Mouse (Mus musculus): ENCODE measurements around the gene Pkd2l1. TPM values are rescaled to one million over a fixed set of nuclear protein-coding genes. Genes with fewer than 3 reads are reported as not detected.

Pkd2l1 gene
- polyA plus RNA-seq (2012; rRNA removed): 0.23 and 0.25 TPM in 2 replicates

DNA sequence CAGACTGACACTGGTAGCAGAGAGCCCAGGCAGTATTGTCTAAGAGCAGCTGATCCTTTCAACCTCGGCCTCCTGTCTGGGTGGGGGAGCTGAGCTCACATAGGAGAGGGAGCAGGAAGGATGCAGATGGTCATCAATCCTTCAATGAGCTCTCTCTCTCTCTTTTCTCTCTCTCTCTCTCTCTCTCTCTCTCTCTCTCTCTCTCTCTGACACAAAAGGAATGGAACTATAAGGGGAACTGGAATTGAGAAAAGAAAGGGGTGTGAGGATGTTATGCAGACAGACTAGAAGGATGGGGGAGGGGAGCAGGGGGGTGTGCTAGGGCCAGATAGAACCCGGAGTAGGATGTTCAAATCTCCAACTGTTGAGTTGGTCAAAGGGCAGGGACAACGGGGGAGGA is at the start of gene Pkd2l1:
Pkd2l1 (minus strand) TSS at position 101 of the 400 bp plus-strand sequence.

GRCm38 (mm10) chr19:44203015-44203564 is 10.8 kb upstream of the Pkd2l1 start, which contains the start of gene Scd3:
Scd3 (plus strand) TSS chr19:44203269.

GRCm38 (mm10) chr19:44145702-44146567 is 46.3 kb downstream of the Pkd2l1 start, which contains the start of gene Bloc1s2:
Bloc1s2 (minus strand) TSS chr19:44146446.

GRCm38 (mm10) chr19:44135072-44135959 is 56.9 kb downstream of the Pkd2l1 start, which contains the start of gene Cwf19l1:
Cwf19l1 (minus strand) TSS chr19:44135876.

DNA sequence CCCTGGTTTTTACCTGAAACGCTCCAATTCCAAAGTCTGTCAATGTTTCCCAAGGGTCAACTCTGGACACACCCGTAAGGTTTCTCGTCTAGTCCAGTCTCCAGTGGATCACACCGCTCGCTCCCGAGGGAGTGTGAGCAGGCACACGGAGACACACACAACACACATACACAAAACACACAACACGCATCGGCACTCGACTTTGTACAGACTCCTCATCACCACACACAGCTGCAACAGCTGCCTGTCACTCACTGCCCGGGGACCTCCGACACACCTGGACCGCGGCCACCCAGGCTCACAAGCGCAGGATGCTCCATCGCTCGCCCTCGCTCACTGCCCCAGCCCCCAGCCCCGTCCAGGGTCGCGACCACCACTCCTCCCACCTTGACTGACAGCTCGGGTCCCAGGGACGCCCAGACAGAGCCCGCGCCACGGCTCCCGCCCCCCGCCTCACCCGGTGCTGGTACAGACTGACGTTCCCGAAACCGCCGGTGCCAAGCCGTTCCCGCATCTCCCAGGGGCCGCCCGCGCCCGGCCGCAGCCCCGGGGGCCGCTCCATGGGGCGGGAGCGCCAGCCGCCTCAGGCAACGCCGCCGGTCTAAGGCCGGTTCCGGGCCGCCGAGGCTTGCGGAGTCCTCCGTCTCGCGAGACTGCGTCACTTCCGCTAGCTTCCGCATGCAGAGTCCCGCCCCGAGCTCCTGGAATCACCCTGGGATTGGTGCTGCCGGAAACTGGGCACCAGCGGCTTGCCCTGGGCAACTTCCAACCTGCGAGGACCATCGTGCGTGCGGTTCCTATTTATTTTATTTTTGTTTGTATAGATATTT is 85.2 kb downstream of the Pkd2l1 start, which contains the start of gene Chuk:
Chuk (minus strand) TSS at position 650 of the 830 bp plus-strand sequence.

Other genes with a start within 250 kb of the Pkd2l1 start
- 0.15 and 0.16 TPM in 2 replicates for gene Cpn1, start 205.9 kb downstream of the Pkd2l1 start, polyA plus RNA-seq (2012; rRNA removed)
- gene Cyp2c23, start 163.2 kb downstream of the Pkd2l1 start, polyA plus RNA-seq (2012; rRNA removed): 0.05 TPM in 2 replicates
- gene Erlin1, start 122.7 kb downstream of the Pkd2l1 start, polyA plus RNA-seq (2012; rRNA removed): 21.8 and 23.1 TPM in 2 replicates
- gene Chuk, start 85.0 kb downstream of the Pkd2l1 start, polyA plus RNA-seq (2012; rRNA removed): 119 and 127 TPM in 2 replicates
- gene Cwf19l1, start 56.6 kb downstream of the Pkd2l1 start, polyA plus RNA-seq (2012; rRNA removed): 31.1 and 32.5 TPM in 2 replicates
- gene Bloc1s2, start 46.0 kb downstream of the Pkd2l1 start, polyA plus RNA-seq (2012; rRNA removed): 120 and 145 TPM in 2 replicates
- gene Scd3, start 10.8 kb upstream of the Pkd2l1 start, polyA plus RNA-seq (2012; rRNA removed): 2.2 and 2.3 TPM in 2 replicates
- 313 and 366 TPM in 2 replicates for gene Scd2, start 101.2 kb upstream of the Pkd2l1 start, polyA plus RNA-seq (2012; rRNA removed)
- 0.25 and 0.27 TPM in 2 replicates for gene Scd4, start 140.7 kb upstream of the Pkd2l1 start, polyA plus RNA-seq (2012; rRNA removed)
- gene Scd1, start 215.4 kb upstream of the Pkd2l1 start, polyA plus RNA-seq (2012; rRNA removed): 11.1 and 15.3 TPM in 2 replicates